Mouse (Mus musculus): ENCODE data around the gene Wdr18. TPM values are rescaled to one million over a fixed set of nuclear protein-coding genes. Genes with fewer than 3 reads are reported as not detected.

The Wdr18 gene
- total and polyA plus RNA-seq, 3 experiments, result 54.2 to 92.1 (median 70.8) TPM

DNA sequence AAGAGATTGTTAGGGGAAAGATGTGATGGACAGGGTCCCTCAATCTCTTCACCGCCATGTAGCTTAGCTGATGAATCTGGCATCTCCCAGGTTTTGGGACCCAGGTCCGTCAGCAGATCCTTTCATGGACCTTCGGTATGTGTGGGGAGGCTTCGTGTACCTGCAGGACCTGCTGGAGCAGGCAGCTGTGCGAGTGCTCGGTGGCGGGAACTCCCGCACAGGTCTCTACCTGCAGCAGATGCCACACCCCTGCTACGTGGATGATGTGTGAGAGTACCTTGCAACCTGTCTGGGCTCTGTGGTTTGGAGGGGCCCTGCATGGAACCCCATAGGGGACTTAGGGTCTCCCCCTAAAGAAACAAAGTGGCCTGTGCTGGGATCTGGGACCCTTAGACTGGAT lies 42.0 kb downstream of the Wdr18 start:
- H3K4me3 ChIP-seq (replicated peaks in 1 of 3; ENCODE audit: low read depth in 2 of 3, low read length in 2 of 3, poor library complexity in 1 of 3), result no peak overlapping the region
- H3K9me3 ChIP-seq (replicated peaks; ENCODE audit: low read length), result no peaks in the 10 kb centered on the region
- DNase-seq (ENCODE audit: extremely low read depth), result no peak
- peaks cover 0 to 79% of the 10 kb centered on the region in 2 experiments for H3K36me3 ChIP-seq (replicated peaks in 1 of 2; ENCODE audit: control insufficient read depth in 1 of 2, insufficient read depth in 1 of 2, low read length in 1 of 2)
- H3K79me2 ChIP-seq (replicated peaks; ENCODE audit: control insufficient read depth, extremely low read depth, insufficient read depth, poor library complexity, severe bottlenecking), result no peaks in the 10 kb centered on the region
- H3K27me3 ChIP-seq (replicated peaks), result no peaks in the 10 kb centered on the region
- dilution Hi-C loops (cut with MboI; ENCODE audit: extremely low pct_ligation_motif_present, extremely low pct_unique_long_range_greater_than_20kb, low sequenced_read_pairs), result no loop called here
- H3K9ac ChIP-seq (ENCODE audit: insufficient read depth, low read depth), result no peak overlapping the region
- peaks cover 0 to 10% of the 10 kb centered on the region in 2 experiments; a peak in 2 of 4 replicates for H3K4me1 ChIP-seq (ENCODE audit: control insufficient read depth in 1 of 2, insufficient read depth in 2 of 2)
- H3K27ac ChIP-seq (ENCODE audit: insufficient read depth, low read depth), result no peak overlapping the region
- TF ChIP-seq PAX5 (IDR thresholded peaks at IDR 0.05; ENCODE audit: low read length), result no peak
- no peak for TF ChIP-seq CHD1 (IDR thresholded peaks at IDR 0.05; ENCODE audit: low read depth, low read length)
- no peak for TF ChIP-seq ETS1 (conservative IDR thresholded peaks at IDR 0.05; ENCODE audit: low read depth, low read length)
- TF ChIP-seq KAT2A (IDR thresholded peaks at IDR 0.05; ENCODE audit: insufficient replicate concordance, low read length), result no peak
- no peak for TF ChIP-seq EP300 (IDR thresholded peaks at IDR 0.05; ENCODE audit: low read length)
- TF ChIP-seq MAFK (IDR thresholded peaks at IDR 0.05; ENCODE audit: insufficient replicate concordance, low read length), result no peak
- no peak for TF ChIP-seq E2F4 (IDR thresholded peaks at IDR 0.05; ENCODE audit: insufficient replicate concordance, low read depth, low read length)
- TF ChIP-seq ZNF384 (IDR thresholded peaks at IDR 0.05; ENCODE audit: low read depth, low read length), result no peak
- TF ChIP-seq MEF2A (IDR thresholded peaks at IDR 0.05; ENCODE audit: borderline replicate concordance, low read depth, low read length), result no peak
- no peak for TF ChIP-seq HCFC1 (IDR thresholded peaks at IDR 0.05; ENCODE audit: low read depth, low read length)
- TF ChIP-seq CHD2 (IDR thresholded peaks at IDR 0.05; ENCODE audit: low read length), result no peak
- no peak for TF ChIP-seq TBP (conservative IDR thresholded peaks at IDR 0.05; ENCODE audit: low read depth, low read length)
- TF ChIP-seq GABPA (IDR thresholded peaks at IDR 0.05; ENCODE audit: insufficient replicate concordance, low read depth, low read length), result no peak
- TF ChIP-seq MXI1 (IDR thresholded peaks at IDR 0.05; ENCODE audit: low read depth, low read length), result no peak
- no peak for TF ChIP-seq BHLHE40 (IDR thresholded peaks at IDR 0.05; ENCODE audit: low read depth, low read length)
- in situ Hi-C loops (cut with MboI; ENCODE audit: low pct_ligation_motif_present, low pct_unique_long_range_greater_than_20kb, low sequenced_read_pairs), result no loop called here
- no peak overlapping the region for H3K4me2 ChIP-seq (ENCODE audit: insufficient read depth, low read depth, poor library complexity, severe bottlenecking)

- in situ Hi-C loops (cut with MboI; ENCODE audit: low pct_ligation_motif_present, low pct_unique_long_range_greater_than_20kb, low sequenced_read_pairs), result no loop called here
- Histone ChIP-seq H3K4me1 (ENCODE audit: control insufficient read depth in 1 of 2, insufficient read depth in 2 of 2) (0 out of 4 replicates have a peak, but pooled peaks cover 0 to 3% of the 10 kb centered on the region in 2 experiments), H3K4me3 (replicated peaks in 1 of 3; ENCODE audit: low read depth in 2 of 3, low read length in 2 of 3, poor library complexity in 1 of 3) (no peak overlapping the region), H3K27me3 (replicated peaks) (no peaks in the 10 kb centered on the region), H3K36me3 (replicated peaks in 1 of 2; ENCODE audit: control insufficient read depth in 1 of 2, insufficient read depth in 1 of 2, low read length in 1 of 2) (peaks cover 6 to 86% of the 10 kb centered on the region in 2 experiments), H3K9me3 (replicated peaks; ENCODE audit: low read length) (no peaks in the 10 kb centered on the region), H3K9ac (ENCODE audit: insufficient read depth, low read depth) (no peak overlapping the region), H3K4me2 (ENCODE audit: insufficient read depth, low read depth, poor library complexity, severe bottlenecking) (no peak overlapping the region), H3K27ac (ENCODE audit: insufficient read depth, low read depth) (no peak overlapping the region), H3K79me2 (replicated peaks; ENCODE audit: control insufficient read depth, extremely low read depth, insufficient read depth, poor library complexity, severe bottlenecking) (no peaks in the 10 kb centered on the region)
- no peak for DNase-seq (ENCODE audit: extremely low read depth)
- TF ChIP-seq MEF2A (IDR thresholded peaks at IDR 0.05; ENCODE audit: borderline replicate concordance, low read depth, low read length) (no peak), POLR2A (IDR thresholded peaks at IDR 0.05; ENCODE audit: low read depth, low read length) (no peak), ELF1 (IDR thresholded peaks at IDR 0.05; ENCODE audit: low read depth, low read length) (no peak), USF1 (IDR thresholded peaks at IDR 0.05; ENCODE audit: low read depth, low read length) (no peak)
- dilution Hi-C loops (cut with MboI; ENCODE audit: extremely low pct_ligation_motif_present, extremely low pct_unique_long_range_greater_than_20kb, low sequenced_read_pairs), result no loop called here
These were observed 42.9 kb downstream of the Wdr18 start for GRCm38 (mm10) chr10:80002829-80003228.
